In genomic region chr2:32712108-32712551, GRCm38 (mm10) we compare ENCODE assay signal across 8 mouse cellular contexts. TPM values are rescaled to one million over a fixed set of nuclear protein-coding genes. Genes with fewer than 3 reads are reported as not detected.
DNase-seq lines count a peak whose midpoint lies in the region; ATAC-seq and TF ChIP-seq lines count a peak whose summit lies in the region.

No protein-coding gene starts in this region.

- TF ChIP-seq POLR2A in cortical plate, adult 2 months (IDR thresholded peaks at IDR 0.05; ENCODE audit: extremely low read depth, insufficient read depth, low read length) = no peak

- H3K27me3 ChIP-seq in intestine, postnatal 0 days (replicated peaks; ENCODE audit: control insufficient read depth, insufficient read depth, low read length) = no peaks in the 10 kb centered on the region
- H3K27me3 ChIP-seq in liver, embryonic 12.5 days (replicated peaks) = no peaks in the 10 kb centered on the region
- H3K27me3 ChIP-seq in stomach, postnatal 0 days (ENCODE audit: control insufficient read depth, insufficient read depth, low read length) = no peaks in the 10 kb centered on the region

- peak overlapping the region; percentile 64; the same call in 1 of the 2 replicates for H3K27ac ChIP-seq in cortical plate, adult 2 months (ENCODE audit: insufficient read depth, low read length)
- H3K27ac ChIP-seq in intestine, postnatal 0 days (ENCODE audit: low read depth, low read length) = peak overlapping the region; percentile 80
- H3K27ac ChIP-seq in liver, embryonic 12.5 days = peak overlapping the region; percentile 93
- H3K27ac ChIP-seq in stomach, postnatal 0 days (replicated peaks) = peak overlapping the region; percentile 97

- H3K9me3 ChIP-seq in intestine, postnatal 0 days (ENCODE audit: control insufficient read depth) = no peaks in the 10 kb centered on the region
- H3K9me3 ChIP-seq in liver, embryonic 12.5 days (replicated peaks) = no peaks in the 10 kb centered on the region
- no peaks in the 10 kb centered on the region for H3K9me3 ChIP-seq in stomach, postnatal 0 days (ENCODE audit: control insufficient read depth, low read length)

- H3K4me2 ChIP-seq in intestine, postnatal 0 days (replicated peaks; ENCODE audit: low read depth) = peak overlapping the region; percentile 74
- H3K4me2 ChIP-seq in liver, embryonic 12.5 days = peak overlapping the region; percentile 83
- peak overlapping the region; percentile 84 for H3K4me2 ChIP-seq in stomach, postnatal 0 days (replicated peaks; ENCODE audit: low read depth)

- peak overlapping the region; percentile 52 for H3K4me3 ChIP-seq in cortical plate, adult 2 months (ENCODE audit: insufficient read depth, low read length)
- H3K4me3 ChIP-seq in intestine, postnatal 0 days (ENCODE audit: low read depth, low read length) = peak overlapping the region; percentile 89
- peak overlapping the region; percentile 93 for H3K4me3 ChIP-seq in liver, embryonic 12.5 days
- H3K4me3 ChIP-seq in stomach, postnatal 0 days (ENCODE audit: low read depth, low read length) = peak overlapping the region; percentile 81

- no peak for TF ChIP-seq CTCF in cortical plate, adult 2 months (IDR thresholded peaks at IDR 0.05; ENCODE audit: extremely low read depth, insufficient read depth, low read length)
- peak; percentile 36; the same call in 1 of the 2 replicates for TF ChIP-seq CTCF in intestine, postnatal 0 days (IDR thresholded peaks at IDR 0.05; ENCODE audit: low read depth)
- peak; percentile 29 for TF ChIP-seq CTCF in stomach, postnatal 0 days (IDR thresholded peaks at IDR 0.05; ENCODE audit: low read depth)

- peak overlapping the region; percentile 85 for H3K9ac ChIP-seq in intestine, postnatal 0 days (ENCODE audit: low read depth, low read length)
- peak overlapping the region; percentile 90 for H3K9ac ChIP-seq in liver, embryonic 12.5 days
- H3K9ac ChIP-seq in stomach, postnatal 0 days (ENCODE audit: low read length) = peak overlapping the region; percentile 84

- ATAC-seq in intestine, postnatal 0 days = peak; percentile 55
- peak; percentile 76 for ATAC-seq in liver, embryonic 12.5 days
- ATAC-seq in stomach, postnatal 0 days (ENCODE audit: low FRiP score, low TSS enrichment) = peak; percentile 64

- no peaks in the 10 kb centered on the region; the same call in 1 of the 2 replicates for H3K4me1 ChIP-seq in cortical plate, adult 2 months (ENCODE audit: control insufficient read depth, insufficient read depth, low read length)
- peaks cover 13% of the 10 kb centered on the region; the same call in 1 of the 2 replicates for H3K4me1 ChIP-seq in intestine, postnatal 0 days (replicated peaks; ENCODE audit: control insufficient read depth, insufficient read depth, low read length)
- H3K4me1 ChIP-seq in liver, embryonic 12.5 days = peaks cover 45% of the 10 kb centered on the region
- H3K4me1 ChIP-seq in stomach, postnatal 0 days (replicated peaks; ENCODE audit: control insufficient read depth, insufficient read depth) = no peaks in the 10 kb centered on the region

- H3K36me3 ChIP-seq in intestine, postnatal 0 days (ENCODE audit: control insufficient read depth, insufficient read depth) = peaks cover 34% of the 10 kb centered on the region
- H3K36me3 ChIP-seq in liver, embryonic 12.5 days = peaks cover 46% of the 10 kb centered on the region
- H3K36me3 ChIP-seq in stomach, postnatal 0 days (ENCODE audit: control insufficient read depth, insufficient read depth, low read length) = peaks cover 15% of the 10 kb centered on the region

- peak; percentile 57 for DNase-seq in layer of hippocampus, adult 11-12 months (ENCODE audit: low spot score)
- no peak for DNase-seq in layer of hippocampus, adult 9-10 months (ENCODE audit: low spot score)
- DNase-seq in gastrocnemius, postnatal 4 days (ENCODE audit: low spot score in 2 of 2) = peak; percentile 45 to 82
- peak; percentile 59 to 69 for DNase-seq in natural killer cell, adult 2 months (ENCODE audit: low spot score in 2 of 2)
- DNase-seq in stomach, postnatal 0 days (ENCODE audit: low spot score) = peak; percentile 89

- no peak for TF ChIP-seq EP300 in stomach, postnatal 0 days (optimal IDR thresholded peaks at IDR 0.05)

- 1% methylated on average over 39 of the region's 41 CpGs for WGBS in intestine, postnatal 0 days
- under 1% methylated on average over 41 of the region's 41 CpGs for WGBS in liver, embryonic 12.5 days (ENCODE audit: insufficient replicate concordance)
- under 1% methylated on average over 41 of the region's 41 CpGs for WGBS in stomach, postnatal 0 days

RNA-seq across cellular contexts. Expression of gene Cdk9, which starts 0.7 kb away (rescaled TPM):
- polyA plus RNA-seq in cortical plate, adult 2 months (2012; rRNA removed) = 260 and 329 TPM in 2 replicates
- total RNA-seq in gastrocnemius, postnatal 4 days (2021) = 10 to 100 TPM; 49.3 to 55.2 TPM
- 54.0 and 62.2 TPM in 2 replicates for polyA plus RNA-seq in intestine, postnatal 0 days (2015; fragmentation: Nextera tagmentation; extraction: Ambion mirVana)
- 85.3 and 86.1 TPM in 2 replicates for polyA plus RNA-seq in liver, embryonic 12.5 days (2016; fragmentation: Nextera tagmentation; extraction: Ambion mirVana)
- 55.8 and 57.8 TPM in 2 replicates for polyA plus RNA-seq in stomach, postnatal 0 days (2015; fragmentation: Nextera tagmentation; extraction: Ambion mirVana)

RNA-seq across cellular contexts. Expression of gene Fpgs, which starts 8.2 kb away (rescaled TPM):
- polyA plus RNA-seq in cortical plate, adult 2 months (2012; rRNA removed) = 16.4 and 17.7 TPM in 2 replicates
- 10 to 100 TPM; 18.7 to 22.4 TPM for total RNA-seq in gastrocnemius, postnatal 4 days (2021)
- 12.4 and 15.2 TPM in 2 replicates for polyA plus RNA-seq in intestine, postnatal 0 days (2015; fragmentation: Nextera tagmentation; extraction: Ambion mirVana)
- 32.8 and 35.8 TPM in 2 replicates for polyA plus RNA-seq in liver, embryonic 12.5 days (2016; fragmentation: Nextera tagmentation; extraction: Ambion mirVana)
- 15.1 and 17.3 TPM in 2 replicates for polyA plus RNA-seq in stomach, postnatal 0 days (2015; fragmentation: Nextera tagmentation; extraction: Ambion mirVana)

RNA-seq across cellular contexts. Expression of gene Sh2d3c, which starts 8.7 kb away (rescaled TPM):
- 29.7 and 31.5 TPM in 2 replicates for polyA plus RNA-seq in cortical plate, adult 2 months (2012; rRNA removed)
- total RNA-seq in gastrocnemius, postnatal 4 days (2021) = 10 to 100 TPM; 18.4 TPM
- polyA plus RNA-seq in intestine, postnatal 0 days (2015; fragmentation: Nextera tagmentation; extraction: Ambion mirVana) = 11.2 and 11.7 TPM in 2 replicates
- 9.7 and 10.1 TPM in 2 replicates for polyA plus RNA-seq in liver, embryonic 12.5 days (2016; fragmentation: Nextera tagmentation; extraction: Ambion mirVana)
- 7.7 and 8.4 TPM in 2 replicates for polyA plus RNA-seq in stomach, postnatal 0 days (2015; fragmentation: Nextera tagmentation; extraction: Ambion mirVana)

RNA-seq across cellular contexts. Expression of gene 6330409D20Rik, which starts 28.7 kb away (rescaled TPM):
- 3.5 and 4.2 TPM in 2 replicates for polyA plus RNA-seq in cortical plate, adult 2 months (2012; rRNA removed)
- total RNA-seq in gastrocnemius, postnatal 4 days (2021) = not detected
- 0.18 TPM in 2 replicates for polyA plus RNA-seq in intestine, postnatal 0 days (2015; fragmentation: Nextera tagmentation; extraction: Ambion mirVana)
- polyA plus RNA-seq in liver, embryonic 12.5 days (2016; fragmentation: Nextera tagmentation; extraction: Ambion mirVana) = not detected in 2 replicates
- not detected in 2 replicates for polyA plus RNA-seq in stomach, postnatal 0 days (2015; fragmentation: Nextera tagmentation; extraction: Ambion mirVana)

RNA-seq across cellular contexts. Expression of gene Tor2a, which starts 44.9 kb away (rescaled TPM):
- 54.9 and 58.9 TPM in 2 replicates for polyA plus RNA-seq in cortical plate, adult 2 months (2012; rRNA removed)
- 10 to 100 TPM; 17.8 to 22.4 TPM for total RNA-seq in gastrocnemius, postnatal 4 days (2021)
- polyA plus RNA-seq in intestine, postnatal 0 days (2015; fragmentation: Nextera tagmentation; extraction: Ambion mirVana) = 59.2 and 60.4 TPM in 2 replicates
- 35.9 and 36.6 TPM in 2 replicates for polyA plus RNA-seq in liver, embryonic 12.5 days (2016; fragmentation: Nextera tagmentation; extraction: Ambion mirVana)
- polyA plus RNA-seq in stomach, postnatal 0 days (2015; fragmentation: Nextera tagmentation; extraction: Ambion mirVana) = 45.9 and 50.3 TPM in 2 replicates
